Mouse (Mus musculus) cerebellum, adult 11 months (tissue): Measurements from ENCODE around the gene Ppp2r5c.

Experiments
- DNase-seq: peaks from one replicate; pipeline ENCODE4 v3.0.0; 2022

The Ppp2r5c gene

DNA sequence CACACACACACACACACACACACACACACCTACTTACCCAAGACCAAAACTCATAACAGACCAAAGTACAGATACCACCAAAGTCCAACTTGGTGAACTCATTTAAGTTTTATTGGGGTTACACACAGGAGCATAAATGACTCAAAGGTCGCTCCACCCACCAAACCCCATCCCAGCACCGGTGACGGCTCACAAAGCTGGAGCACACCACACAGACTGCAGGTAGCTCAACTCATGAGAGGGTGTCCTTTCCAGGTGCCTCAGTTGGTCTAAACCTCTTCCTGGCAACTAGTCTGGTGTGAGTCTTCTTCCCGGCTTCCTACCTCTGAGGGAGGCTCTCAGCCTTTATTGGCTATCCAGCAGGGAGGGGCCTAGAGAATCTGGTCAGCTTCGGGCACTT lies 2.4 kb upstream of the Ppp2r5c start:
- DNase-seq, result no peak

DNA sequence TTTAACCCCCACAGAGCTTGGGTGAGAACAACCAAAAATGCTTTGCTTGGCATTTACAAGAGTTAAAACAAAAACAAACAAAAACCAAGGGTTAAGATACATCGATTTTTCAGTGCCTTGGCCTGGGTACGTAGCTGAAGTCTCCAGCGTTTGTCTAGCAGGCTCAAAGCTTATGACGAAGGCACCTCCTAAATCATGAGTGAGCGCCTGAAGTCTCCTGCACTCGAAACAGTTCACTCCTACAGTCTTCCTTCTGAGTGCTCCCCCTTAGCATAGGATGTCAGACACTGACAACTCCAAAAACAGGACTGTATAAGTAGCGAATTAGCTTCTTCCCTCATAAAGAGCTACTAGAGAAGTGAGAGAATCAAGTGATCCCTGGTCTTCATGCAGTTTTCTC lies 1.1 kb upstream of the Ppp2r5c start:
- DNase-seq, result no peak

DNA sequence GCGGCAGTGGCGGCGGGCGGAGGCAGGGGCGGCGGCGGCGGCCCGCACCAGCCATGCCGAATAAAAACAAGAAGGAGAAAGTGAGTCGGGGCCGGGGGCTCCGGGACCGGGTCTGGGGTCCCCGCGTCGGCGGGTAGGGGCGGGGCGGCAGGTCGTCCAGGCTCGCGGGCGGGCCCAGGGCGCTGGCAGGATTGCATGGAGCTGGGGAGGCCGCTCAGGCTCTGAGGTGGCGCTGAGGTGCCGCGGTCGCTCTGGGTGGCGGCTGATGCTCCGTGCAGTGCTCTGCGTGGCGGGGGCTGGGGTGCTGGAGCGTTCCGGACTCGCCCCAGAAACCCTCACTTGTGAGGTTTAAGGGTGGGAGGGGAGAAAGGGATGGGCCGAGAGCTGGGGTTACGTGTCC lies 386 bp downstream of the Ppp2r5c start:
- peak; percentile 67 for DNase-seq

DNA sequence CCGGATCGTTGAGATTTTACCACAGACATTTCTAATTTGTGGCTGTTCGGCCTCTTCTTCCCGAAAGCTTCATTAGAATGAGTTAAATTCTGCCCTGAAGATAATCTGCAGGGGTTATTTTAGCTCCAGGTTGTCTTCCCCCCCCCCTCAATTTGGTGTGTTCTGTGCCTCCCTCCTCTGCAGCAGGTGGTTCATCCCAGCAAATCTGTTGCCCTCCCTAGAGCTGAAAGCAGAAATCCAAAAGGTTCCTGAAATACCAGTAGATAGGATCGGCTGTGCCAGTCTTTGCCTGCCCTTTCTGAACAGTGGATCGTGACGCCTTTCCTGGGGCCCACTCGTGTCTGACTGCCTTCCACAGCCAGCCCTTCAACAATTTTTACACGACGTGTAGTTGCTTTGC lies 1.8 kb downstream of the Ppp2r5c start:
- DNase-seq, result no peak

DNA sequence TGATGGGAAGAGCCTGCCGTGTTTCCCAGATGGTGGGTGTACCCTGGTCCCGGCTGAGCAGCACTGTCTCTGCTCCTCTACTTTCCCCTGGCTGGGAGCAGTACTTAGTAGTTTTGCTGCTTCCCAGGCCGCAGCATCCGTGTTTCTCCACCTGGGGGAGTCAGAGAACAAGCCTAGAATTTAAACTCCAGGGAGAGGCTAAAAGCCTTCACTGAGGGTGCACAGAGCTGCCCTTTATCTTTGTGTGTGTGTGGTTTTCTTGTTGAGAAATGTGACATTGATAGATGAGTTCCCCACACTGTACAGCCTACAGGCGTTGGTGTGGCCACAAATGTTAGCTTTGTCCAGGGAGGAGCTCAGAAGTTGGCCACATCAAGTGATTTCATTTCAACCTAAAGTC lies 7.3 kb downstream of the Ppp2r5c start:
- DNase-seq, result peak; percentile 48

DNA sequence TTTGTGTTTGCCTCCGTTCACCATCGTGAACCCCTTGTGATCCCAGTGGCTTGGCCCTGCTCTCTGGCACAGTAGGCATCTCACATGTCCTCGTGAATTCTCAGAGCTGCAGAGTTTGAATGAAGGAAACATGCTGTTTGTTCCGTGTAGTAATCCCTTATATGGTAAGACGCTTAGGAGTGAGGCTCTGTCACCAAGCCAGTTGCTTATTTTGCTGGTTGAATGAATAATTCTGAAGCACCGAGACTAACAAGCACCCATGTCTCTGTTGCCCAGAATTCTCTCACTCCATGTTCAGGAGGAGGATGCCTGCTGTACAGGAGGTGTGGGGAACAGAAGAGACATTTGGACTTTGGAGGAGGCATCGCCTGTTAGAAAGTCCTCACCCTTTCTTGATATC lies 9.1 kb downstream of the Ppp2r5c start:
- DNase-seq, result no peak

DNA sequence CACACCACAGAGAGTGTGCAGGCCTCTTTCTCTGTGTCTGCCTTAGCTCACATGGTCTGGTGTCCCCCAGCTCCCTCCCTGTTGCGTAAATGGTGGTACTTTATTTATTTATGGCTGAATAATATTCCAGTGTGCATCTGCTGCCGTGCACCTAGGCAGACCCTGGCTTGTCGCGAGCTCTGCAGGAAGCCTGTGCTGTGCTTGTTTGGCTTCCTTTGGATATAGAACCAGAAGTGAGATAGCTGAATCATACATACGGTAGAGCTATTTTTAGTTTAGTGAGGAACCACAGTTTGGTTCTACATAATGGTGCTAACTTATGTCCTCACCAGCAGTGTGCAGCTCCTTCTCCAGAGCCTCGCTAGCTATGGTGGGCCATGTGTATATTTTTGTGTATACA lies 11.7 kb downstream of the Ppp2r5c start:
- DNase-seq, result no peak

DNA sequence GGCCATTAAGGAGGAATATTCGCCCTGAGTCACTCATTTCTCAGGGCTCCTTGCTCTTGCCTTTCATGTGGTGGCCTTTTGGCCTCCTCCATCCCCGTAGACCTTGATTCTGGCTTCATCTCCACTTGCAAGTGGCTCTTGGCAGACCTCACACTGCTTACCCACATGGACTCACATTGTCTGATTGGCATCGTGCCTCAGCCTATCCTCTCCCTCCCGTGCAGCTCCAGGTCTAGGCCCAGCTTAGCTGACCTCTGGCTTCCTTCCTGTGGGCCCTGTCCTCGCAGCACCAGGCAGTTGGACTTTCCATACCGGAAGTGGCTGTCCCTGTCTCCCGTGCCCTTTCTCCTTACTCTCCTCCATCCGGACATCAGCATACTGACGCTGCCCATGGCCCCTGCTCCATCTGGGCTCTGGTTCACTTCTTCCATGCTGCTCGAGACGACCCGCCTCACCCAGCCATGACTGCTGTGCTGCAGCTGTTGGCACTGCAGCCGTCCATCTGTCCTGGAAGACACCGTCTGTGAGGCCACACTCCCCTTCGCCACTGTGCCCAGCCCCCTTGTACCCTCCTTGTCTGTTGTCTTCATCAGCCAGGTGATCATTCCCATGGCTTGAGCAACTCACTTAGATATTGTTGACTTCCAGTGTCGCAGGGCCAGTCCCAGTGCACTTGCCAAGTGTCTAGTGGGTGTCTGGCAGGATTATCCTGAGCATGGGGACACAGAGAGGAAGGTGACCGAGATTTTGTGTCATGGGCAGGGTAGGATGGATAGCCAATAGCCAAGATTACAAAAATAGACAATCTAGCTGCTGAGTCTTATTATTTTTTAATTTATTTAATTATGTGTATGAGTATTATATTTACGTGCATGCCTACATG lies 13.7 kb downstream of the Ppp2r5c start:
- peak; percentile 73 for DNase-seq

DNA sequence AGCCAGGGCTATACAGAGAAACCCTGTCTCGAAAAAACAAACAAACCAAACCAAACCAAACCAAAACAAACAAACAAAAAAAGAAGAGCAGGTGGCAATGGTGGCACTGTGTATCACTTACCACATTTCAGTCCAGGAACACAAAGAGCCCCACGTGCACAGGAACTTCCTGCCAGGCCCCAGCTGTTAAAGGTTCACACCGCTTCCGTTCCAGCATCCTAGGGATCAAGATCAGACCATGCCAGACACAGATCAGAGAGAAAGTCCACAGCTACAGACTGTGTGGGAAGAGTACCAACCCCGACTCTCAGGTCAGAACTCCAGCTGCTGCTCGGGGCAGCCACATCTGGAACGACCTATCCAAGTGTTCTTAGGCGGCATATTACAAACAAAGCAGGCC lies 16.8 kb downstream of the Ppp2r5c start:
- DNase-seq, result no peak

DNA sequence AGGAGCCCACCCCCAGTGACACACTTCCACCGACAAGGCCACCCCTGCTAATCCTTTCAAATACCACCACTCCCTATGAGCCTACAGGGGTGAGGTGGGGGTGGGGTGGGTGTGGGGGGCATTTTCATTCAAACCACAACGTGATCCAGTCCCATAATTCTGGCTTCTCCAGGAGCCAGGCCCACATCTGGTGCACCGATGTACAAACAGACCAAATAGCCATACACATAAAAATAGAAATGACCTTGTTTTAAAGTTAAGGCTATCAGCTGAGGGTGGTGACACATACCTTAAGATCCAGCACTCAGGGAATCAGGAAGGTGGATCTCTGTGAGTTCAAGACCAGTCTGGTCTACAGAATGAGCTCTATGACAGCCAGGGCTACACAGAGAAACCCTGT lies 24.5 kb downstream of the Ppp2r5c start:
- no peak for DNase-seq

DNA sequence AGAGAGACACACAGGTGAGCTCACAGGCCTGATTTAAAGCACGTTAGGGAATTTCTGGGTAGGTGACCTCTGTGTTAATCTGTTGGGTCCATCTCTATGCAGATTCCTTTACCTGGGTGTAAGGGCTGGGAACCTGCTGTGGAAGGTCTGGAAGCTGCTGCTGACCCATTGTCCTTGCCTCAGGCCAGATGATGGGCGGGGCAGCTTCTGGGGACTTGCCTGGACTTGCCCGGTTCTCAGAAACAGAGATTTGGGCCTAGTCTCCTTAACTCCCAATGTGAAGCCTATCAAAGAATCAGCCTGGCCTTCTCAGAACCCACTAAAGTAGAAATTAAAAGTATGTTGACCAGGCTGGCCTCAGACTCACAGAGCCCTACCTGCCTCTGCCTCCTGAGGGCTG lies 25.3 kb downstream of the Ppp2r5c start:
- DNase-seq, result no peak

DNA sequence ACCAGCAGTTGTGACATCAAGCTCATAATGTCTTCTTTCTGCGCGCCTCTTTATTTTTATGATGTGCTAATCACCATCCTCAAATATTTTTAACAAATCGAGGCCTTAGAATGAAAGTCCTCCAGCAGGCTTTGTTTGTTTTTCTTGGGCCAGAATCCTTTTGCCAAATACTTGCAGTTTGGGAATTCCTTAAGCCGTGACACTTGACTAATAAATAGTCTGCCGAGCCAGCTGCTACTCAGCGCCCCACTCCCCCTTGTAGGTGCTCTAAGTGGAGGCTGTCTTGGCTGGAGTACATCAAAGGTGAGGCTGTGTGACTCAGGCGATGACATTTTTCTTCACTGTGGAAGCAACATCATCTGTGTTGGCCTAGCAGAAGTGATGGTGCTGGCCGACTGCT lies 27.6 kb downstream of the Ppp2r5c start:
- DNase-seq, result no peak

DNA sequence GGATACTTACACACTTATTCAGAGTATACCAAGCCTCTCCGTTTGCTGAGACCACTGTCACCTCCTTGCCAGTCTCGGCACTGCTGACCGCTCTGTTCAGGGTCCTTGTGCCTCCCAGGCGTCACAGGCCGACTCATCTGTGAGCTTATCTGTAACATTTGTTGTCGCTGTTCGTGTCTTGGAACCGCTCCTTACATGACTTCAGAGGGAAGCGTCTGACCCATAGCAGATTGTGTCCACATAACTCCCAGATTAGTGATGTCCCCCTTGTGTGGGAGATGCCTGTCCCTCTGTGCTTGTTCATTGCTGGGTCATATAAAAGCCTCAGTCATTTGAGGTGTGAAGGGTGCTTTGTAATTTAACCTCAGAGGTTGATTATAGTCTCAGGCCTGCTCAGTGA lies 29.6 kb downstream of the Ppp2r5c start:
- no peak for DNase-seq

DNA sequence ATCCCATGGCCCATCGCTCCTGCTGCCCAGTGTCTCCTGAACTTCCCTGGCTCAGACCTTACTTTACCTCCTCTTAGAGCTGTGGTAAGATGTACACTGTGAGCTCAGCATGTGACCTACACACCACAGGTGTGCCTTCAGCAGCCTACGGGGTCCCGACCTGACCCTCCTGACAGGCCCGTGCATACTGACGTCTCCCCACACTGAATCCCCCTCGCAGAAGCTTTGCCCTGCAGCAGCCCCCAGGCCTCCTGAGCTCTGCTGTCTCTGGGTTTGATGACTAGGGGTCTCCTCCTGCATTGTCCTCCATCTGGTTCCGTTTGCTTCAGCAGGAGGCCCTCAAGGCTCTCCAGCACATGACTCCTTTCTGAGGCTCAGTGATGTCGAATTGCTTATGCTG lies 31.0 kb downstream of the Ppp2r5c start:
- no peak for DNase-seq

DNA sequence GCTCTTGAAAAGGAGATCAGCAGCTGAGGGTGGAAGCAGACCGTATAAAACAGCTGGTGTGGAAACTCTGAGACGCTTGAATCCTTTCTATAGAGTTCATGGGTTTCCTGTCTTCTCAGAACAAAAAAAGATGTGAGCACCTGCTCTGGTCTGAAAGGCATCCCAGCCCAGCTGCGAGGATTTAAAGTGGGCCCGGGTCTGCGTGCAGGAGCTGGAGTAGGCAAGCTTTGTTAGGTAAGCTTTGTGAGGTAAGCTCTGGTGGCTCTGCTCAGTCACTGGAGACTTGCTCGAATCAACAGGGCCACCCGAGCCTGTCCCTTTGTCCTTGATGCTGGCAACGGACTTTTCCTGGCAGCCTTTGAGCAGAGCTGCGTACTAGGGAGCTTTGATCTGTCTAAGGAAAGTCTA lies 31.7 kb downstream of the Ppp2r5c start:
- DNase-seq, result no peak

DNA sequence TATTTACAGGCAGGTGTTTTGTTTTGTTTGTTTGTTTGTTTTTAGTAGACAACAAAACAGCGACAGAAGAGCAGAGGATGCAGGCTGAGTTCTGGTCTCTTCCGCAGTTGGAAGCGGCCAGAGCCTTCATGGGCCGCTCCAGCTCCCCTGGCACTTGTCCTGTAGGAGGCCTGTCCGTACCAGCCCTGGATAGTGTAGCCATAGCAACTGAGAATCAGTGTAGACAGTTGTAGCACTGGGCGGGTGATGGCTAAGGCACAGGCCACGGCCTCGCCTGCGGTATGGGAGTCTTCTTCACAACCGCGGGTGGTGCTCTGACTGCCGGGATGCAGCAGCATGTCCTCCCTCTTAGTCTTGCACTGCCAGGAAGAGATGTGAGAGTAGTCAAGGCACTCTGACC lies 32.3 kb downstream of the Ppp2r5c start:
- DNase-seq, result no peak

DNA sequence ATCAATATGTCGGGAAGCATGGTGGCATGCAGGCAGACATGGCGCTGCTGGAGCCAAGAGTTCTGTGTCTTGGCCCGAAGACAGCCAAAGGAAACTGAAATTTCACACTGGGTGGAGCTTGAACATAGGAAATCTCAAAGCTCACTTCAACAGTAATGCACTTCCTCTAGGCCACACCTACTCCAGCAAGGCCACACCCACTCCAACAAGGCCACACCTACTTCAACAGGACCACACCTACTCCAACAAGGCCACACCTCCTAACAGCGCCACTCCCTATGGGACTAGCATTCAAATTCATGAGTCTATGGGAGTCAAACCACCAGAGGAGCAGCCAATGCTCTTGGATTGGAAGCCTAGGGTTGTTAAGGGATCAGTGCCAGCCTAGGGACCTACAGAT lies 33.8 kb downstream of the Ppp2r5c start:
- no peak for DNase-seq

DNA sequence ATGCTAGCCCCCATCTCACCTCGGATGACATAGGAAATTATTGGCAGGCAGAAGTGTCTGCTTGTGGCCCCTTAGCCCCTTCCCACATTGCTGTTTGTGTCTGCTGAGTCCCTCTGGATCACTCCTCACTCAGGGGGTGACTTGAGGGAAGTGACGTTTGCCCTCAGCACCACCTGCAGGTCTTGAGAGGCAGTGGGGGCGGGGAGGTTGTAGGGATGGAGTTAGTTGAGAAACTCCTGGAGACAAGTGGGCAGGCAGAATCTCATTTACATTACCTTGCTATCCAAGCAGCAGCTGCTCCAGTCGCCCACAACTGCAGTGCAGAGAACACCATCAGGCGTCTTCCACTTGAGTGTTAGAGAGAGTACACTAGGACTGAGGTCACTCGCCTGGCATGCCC lies 36.8 kb downstream of the Ppp2r5c start:
- no peak for DNase-seq

DNA sequence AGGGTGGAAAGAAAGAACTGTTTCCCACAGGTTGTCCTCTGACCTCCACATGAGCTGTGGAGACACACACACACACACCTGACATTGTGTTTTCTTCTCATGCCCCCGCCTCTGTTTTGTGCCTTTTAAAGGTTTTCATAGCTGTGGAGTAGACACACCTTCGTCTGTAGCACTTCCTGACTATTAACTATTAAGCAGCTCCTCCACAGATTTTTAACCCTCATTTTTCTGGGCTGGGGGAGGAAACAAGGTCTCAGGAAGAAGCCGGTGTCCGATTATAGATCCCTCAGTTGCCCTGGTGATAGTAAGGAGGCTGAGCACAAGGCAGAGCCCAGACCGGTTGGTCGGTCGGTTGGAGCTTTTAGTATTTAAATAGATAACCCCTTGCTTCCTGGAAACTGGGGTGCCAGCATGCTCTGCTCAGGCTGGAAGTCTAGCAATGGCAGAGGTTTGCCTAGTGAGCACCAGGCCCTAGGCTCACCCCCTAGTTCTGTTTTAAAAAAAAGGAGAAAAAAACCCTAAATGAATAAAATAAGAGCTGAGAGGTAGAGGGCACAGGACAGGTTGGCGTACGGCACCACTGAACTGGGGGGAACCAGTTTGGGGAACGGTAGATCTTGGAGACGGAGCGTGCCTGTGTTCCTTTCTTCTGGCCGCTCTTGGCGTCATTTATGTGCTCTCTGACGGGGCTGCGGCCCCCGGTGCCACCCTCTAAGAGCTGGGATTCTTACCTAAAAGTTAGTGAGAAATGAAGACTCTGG lies 38.1 kb downstream of the Ppp2r5c start:
- no peak for DNase-seq

DNA sequence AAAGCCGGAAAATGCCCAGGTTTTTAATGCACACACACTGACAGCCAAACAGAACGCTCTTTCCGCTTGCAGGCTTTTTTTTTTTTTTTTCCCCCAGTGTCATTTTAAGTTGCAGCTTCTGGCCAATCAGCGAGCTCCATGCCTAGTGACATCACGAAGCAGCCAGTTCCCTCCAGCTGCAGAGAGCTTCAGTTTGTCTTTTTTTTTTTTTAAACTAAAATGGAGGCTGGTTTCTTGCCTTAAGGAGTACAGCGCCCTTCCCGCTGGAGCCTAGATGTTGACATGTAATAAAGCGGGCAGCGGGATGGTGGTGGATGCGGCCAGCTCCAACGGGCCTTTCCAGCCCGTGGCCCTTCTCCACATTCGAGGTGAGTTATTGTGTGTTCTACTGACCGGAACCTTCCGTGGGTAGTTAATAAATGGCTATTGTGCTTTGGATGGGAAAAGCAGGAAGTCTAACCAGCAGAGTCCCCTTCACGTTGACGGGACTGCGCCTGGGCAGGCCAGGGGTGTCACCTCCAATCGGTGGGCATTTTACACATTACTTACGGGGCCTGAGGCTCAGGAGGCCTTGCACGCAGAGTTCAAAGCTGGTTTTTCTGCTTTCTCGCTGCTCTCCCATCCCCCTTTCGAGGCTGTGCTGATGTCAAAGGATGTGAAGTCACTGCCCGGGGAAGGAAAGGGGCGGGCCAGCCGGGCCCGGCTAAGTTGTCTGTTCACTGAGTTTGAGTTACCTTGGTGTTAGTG lies 38.8 kb downstream of the Ppp2r5c start:
- DNase-seq, result peak; percentile 46

DNA sequence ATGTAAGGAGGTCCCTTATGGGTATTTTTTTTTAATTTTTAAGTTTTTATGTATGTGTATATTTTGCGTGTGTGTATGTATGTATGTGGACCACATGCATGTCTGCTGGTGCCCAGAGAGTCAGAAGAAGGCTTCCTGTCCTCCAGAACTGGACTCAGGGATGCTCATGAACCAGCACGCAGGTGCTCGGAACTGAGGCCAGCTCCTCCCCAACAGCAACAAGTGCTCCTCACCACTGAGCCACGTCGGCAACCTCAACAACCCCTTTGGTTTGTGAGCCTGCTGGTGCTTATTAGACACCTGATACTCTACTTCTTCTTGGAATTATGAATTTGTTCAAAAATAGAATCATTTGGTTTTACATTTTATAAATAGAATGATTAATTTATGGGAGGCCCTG lies 39.9 kb downstream of the Ppp2r5c start:
- DNase-seq, result no peak

DNA sequence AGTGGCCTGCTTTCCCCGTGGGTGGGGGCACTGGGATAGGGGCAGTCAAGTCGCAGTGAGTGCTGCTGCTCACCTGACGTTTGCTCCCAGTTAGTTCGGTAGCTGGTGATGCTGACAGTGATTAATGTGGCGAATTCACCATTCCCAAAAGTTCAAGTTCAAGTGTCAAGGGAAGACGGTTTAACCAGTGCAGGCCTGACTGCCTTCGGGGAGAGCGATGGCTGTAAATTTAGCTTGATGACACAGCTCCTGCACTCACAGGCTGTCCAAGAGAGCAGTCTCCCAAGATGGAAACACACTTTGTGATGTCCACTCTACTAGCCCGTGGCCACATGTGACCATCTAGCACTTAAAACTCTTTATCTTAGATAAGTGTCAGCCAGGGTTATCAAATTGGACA lies 41.1 kb downstream of the Ppp2r5c start:
- DNase-seq, result no peak

DNA sequence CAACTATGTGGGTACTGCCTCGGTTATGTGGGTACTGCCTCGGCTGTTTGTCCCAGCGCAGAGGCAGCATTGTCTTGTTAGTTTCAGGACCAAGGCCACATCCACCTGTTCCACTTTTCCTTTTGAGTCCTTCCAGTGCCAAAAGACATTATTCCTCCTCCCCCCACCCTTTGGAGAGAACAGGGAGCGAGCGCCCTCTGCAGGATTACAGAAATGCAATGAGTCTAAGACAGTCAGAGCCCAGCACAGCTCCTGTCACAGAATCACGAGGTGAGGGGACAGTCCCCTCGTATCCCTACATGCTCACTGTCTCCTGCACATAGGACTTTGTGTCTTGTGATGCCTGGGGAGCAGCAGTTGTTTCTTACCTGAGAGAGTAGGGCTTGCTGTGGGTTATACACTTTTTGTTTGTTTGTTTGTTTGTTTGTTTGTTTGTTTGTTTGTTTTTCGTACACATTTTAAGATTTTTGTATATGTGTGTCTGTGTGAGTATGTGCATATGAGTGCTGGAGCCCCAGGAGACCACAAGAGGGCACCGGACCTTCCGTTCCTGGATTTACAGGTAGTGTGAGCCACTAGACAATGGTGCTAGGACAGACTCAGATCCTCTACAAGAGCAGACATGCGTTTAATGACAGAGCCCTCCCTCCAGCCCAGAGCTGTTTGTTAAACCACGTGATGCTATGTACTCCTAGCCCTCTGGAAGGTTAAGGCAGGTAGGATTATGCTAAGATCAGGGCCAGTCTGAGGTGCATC lies 43.2 kb downstream of the Ppp2r5c start:
- DNase-seq, result no peak
